Mouse (Mus musculus): ENCODE data around the gene Il20. TPM values are rescaled to one million over a fixed set of nuclear protein-coding genes. Genes with fewer than 3 reads are reported as not detected.
A peak's percentile ranks its signal among the peaks of the same experiment; 100 is the strongest.

The Il20 gene
- total and polyA plus RNA-seq, 2 experiments from 2014 or later: not detected

DNA sequence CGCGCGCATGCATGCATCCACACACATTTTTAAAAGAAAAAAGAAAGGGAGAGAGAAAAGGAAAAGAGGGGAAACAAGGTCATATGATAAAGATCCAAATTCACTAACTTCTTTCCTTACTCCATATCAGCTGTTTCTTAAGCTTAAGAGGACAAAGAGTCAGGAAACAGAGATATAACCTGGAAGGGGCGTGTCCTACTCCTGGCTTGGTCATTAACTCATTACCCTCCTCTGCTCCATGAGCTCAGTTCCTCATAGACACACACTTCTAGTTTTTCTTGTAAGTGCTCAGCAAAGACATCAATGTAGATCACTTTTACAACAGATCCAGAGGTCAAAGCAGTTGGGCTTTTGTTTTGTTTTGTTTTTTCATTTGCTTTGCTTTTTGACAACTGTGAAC lies 25.9 kb upstream of the Il20 start:
- H3K36me3 ChIP-seq (replicated peaks; ENCODE audit: control insufficient read depth, insufficient read depth, low read length): no peaks in the 10 kb centered on the region
- no peak overlapping the region for H3K27ac ChIP-seq (ENCODE audit: low read depth)
- TF ChIP-seq CTCF (IDR thresholded peaks at IDR 0.05; ENCODE audit: low read depth): no peak
- no peak for TF ChIP-seq EP300 (IDR thresholded peaks at IDR 0.05; ENCODE audit: low read depth)
- no peak overlapping the region for H3K9ac ChIP-seq (replicated peaks; ENCODE audit: low read depth, low read length)
- no peaks in the 10 kb centered on the region for H3K9me3 ChIP-seq (replicated peaks; ENCODE audit: control insufficient read depth, low read length)
- no peak overlapping the region for H3K4me3 ChIP-seq (ENCODE audit: low read depth, low read length)
- H3K4me1 ChIP-seq (ENCODE audit: control insufficient read depth, insufficient read depth): no peaks in the 10 kb centered on the region
- DNase-seq (ENCODE audit: low spot score) (no peak), ATAC-seq (ENCODE audit: insufficient read depth, low read depth) (no peak)
- no peak overlapping the region for H3K4me2 ChIP-seq (ENCODE audit: low read depth, low read length)
- H3K27me3 ChIP-seq (ENCODE audit: control insufficient read depth, insufficient read depth, low read length): no peaks in the 10 kb centered on the region
- 85% methylated on average over 4 of the region's 4 CpGs for WGBS

DNA sequence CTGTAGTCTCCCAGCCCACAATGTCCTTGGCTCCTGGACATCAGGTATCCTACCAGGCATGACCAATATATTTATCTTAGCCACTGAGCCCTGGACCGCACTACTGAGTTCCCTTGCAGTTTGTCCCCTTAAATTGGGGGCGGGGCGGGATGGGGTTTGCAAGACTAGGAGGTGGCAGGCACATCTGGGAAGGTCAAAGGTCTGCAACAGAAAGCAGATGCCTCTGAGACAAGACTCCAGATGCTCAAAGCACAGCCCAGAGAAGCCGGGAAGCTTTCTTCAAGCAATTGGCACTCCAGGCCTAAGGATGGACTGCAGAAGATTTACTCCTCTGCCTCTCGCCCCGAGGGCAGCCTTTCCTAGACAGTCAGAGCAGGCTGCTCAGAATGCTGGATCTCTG lies 25.1 kb upstream of the Il20 start:
- WGBS: 69% methylated on average over 6 of the region's 6 CpGs
- Histone ChIP-seq H3K9ac (replicated peaks; ENCODE audit: low read depth, low read length) (no peak overlapping the region), H3K4me1 (ENCODE audit: control insufficient read depth, insufficient read depth) (no peaks in the 10 kb centered on the region), H3K27ac (ENCODE audit: low read depth) (no peak overlapping the region), H3K9me3 (replicated peaks; ENCODE audit: control insufficient read depth, low read length) (no peaks in the 10 kb centered on the region), H3K27me3 (ENCODE audit: control insufficient read depth, insufficient read depth, low read length) (no peaks in the 10 kb centered on the region), H3K4me2 (ENCODE audit: low read depth, low read length) (no peak overlapping the region), H3K4me3 (ENCODE audit: low read depth, low read length) (no peak overlapping the region), H3K36me3 (replicated peaks; ENCODE audit: control insufficient read depth, insufficient read depth, low read length) (no peaks in the 10 kb centered on the region)
- DNase-seq (ENCODE audit: low spot score): no peak
- TF ChIP-seq EP300 (IDR thresholded peaks at IDR 0.05; ENCODE audit: low read depth) (no peak), CTCF (IDR thresholded peaks at IDR 0.05; ENCODE audit: low read depth) (no peak)
- no peak for ATAC-seq (ENCODE audit: insufficient read depth, low read depth)

DNA sequence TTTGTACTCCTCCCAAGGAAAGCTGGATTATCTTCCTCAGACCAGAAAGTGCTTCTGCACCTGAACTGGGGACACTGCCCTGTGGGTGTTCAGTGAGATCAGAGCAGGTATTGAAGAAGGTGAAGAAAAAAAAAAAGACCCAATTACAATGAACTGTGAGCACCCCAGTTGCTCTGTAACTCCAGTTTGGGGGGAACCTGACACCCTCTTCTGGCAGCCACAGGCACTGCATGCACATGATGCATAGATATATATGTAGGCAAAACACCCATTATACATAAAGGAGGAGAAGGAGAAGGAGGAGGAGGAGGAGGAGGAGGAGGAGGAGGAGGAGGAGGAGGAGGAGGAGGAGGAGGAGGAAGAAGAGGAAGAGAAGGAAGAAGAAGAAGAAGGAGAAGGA lies 15.2 kb upstream of the Il20 start:
- no peaks in the 10 kb centered on the region for H3K27me3 ChIP-seq (ENCODE audit: control insufficient read depth, insufficient read depth, low read length)
- ATAC-seq (ENCODE audit: insufficient read depth, low read depth): no peak
- no peak overlapping the region for H3K4me3 ChIP-seq (ENCODE audit: low read depth, low read length)
- no peak overlapping the region for H3K4me2 ChIP-seq (ENCODE audit: low read depth, low read length)
- no peak overlapping the region for H3K9ac ChIP-seq (replicated peaks; ENCODE audit: low read depth, low read length)
- DNase-seq (ENCODE audit: low spot score): no peak
- H3K36me3 ChIP-seq (replicated peaks; ENCODE audit: control insufficient read depth, insufficient read depth, low read length): no peaks in the 10 kb centered on the region
- TF ChIP-seq CTCF (IDR thresholded peaks at IDR 0.05; ENCODE audit: low read depth) (peak; percentile 11; the same call in 1 of the 2 replicates), EP300 (IDR thresholded peaks at IDR 0.05; ENCODE audit: low read depth) (no peak)
- no peaks in the 10 kb centered on the region for H3K9me3 ChIP-seq (replicated peaks; ENCODE audit: control insufficient read depth, low read length)
- H3K27ac ChIP-seq (ENCODE audit: low read depth): no peak overlapping the region
- no peaks in the 10 kb centered on the region for H3K4me1 ChIP-seq (ENCODE audit: control insufficient read depth, insufficient read depth)

DNA sequence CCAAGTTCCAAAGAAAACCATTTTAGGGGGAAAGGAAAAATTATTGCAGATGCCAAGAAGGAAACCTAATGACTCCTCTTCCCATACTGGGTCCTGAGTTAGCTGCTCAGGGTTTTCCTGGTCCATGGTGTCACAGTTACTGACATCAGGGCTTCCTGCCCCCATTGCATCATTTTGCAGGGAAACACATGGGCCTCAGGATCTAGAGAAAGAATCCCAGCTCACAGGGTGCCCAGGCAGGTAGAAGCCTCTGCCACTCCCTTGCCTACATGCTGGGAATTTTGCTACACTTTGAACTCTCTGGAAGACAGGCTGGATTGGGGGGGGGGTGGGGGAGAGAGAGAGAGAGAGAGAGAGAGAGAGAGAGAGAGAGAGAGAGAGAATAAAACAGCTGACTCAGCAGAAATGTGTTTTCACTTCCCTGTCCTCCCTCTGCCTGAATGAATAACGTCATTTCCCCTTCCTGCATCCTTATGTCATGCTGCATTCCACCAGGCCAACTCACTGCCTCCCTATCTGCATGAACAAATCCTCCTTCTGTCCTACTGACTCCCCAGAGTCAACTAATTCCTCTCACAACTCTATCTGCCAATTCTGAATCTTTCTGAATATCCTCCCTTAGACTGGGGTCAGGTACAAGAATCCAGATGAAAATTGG lies 7.2 kb upstream of the Il20 start:
- Histone ChIP-seq H3K27ac (ENCODE audit: low read depth) (no peak overlapping the region), H3K9me3 (replicated peaks; ENCODE audit: control insufficient read depth, low read length) (no peaks in the 10 kb centered on the region), H3K36me3 (replicated peaks; ENCODE audit: control insufficient read depth, insufficient read depth, low read length) (no peaks in the 10 kb centered on the region), H3K9ac (replicated peaks; ENCODE audit: low read depth, low read length) (no peak overlapping the region), H3K4me1 (ENCODE audit: control insufficient read depth, insufficient read depth) (no peaks in the 10 kb centered on the region), H3K4me3 (ENCODE audit: low read depth, low read length) (no peak overlapping the region), H3K4me2 (ENCODE audit: low read depth, low read length) (no peak overlapping the region), H3K27me3 (ENCODE audit: control insufficient read depth, insufficient read depth, low read length) (no peaks in the 10 kb centered on the region)
- no peak for TF ChIP-seq EP300 (IDR thresholded peaks at IDR 0.05; ENCODE audit: low read depth)
- TF ChIP-seq CTCF (IDR thresholded peaks at IDR 0.05; ENCODE audit: low read depth): no peak
- no peak for ATAC-seq (ENCODE audit: insufficient read depth, low read depth)
- peak; percentile 16 for DNase-seq (ENCODE audit: low spot score)
- WGBS: 23% methylated on average over 1 of the region's 1 CpGs

DNA sequence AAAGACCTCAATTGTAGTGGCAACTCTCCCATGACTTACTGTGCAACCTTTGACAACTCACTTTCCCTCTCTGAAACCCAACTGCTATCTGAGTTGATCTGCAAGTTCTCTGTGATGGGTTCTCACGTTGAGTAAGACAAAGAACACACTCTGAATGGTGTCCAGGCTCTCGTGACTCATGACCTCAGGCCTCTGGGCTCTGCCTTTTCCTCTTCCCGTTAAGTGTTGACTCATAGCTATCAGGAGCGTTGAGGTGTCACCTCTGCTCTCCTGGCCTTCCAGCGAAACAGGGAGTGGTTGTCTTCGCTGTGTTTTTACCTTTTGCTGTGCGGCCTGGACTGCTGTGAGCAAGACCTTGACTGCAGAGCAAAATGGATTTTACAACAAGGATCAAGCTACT lies 8.7 kb downstream of the Il20 start:
- H3K36me3 ChIP-seq (replicated peaks; ENCODE audit: control insufficient read depth, insufficient read depth, low read length): no peaks in the 10 kb centered on the region
- WGBS: 51% methylated on average over 7 of the region's 7 CpGs
- no peak overlapping the region for H3K27ac ChIP-seq (ENCODE audit: low read depth)
- no peak overlapping the region for H3K4me3 ChIP-seq (ENCODE audit: low read depth, low read length)
- H3K4me1 ChIP-seq (ENCODE audit: control insufficient read depth, insufficient read depth): no peaks in the 10 kb centered on the region
- DNase-seq (ENCODE audit: low spot score): no peak
- no peaks in the 10 kb centered on the region for H3K27me3 ChIP-seq (ENCODE audit: control insufficient read depth, insufficient read depth, low read length)
- H3K9me3 ChIP-seq (replicated peaks; ENCODE audit: control insufficient read depth, low read length): no peaks in the 10 kb centered on the region
- ATAC-seq (ENCODE audit: insufficient read depth, low read depth): no peak
- no peak overlapping the region for H3K4me2 ChIP-seq (ENCODE audit: low read depth, low read length)
- TF ChIP-seq CTCF (IDR thresholded peaks at IDR 0.05; ENCODE audit: low read depth): no peak
- TF ChIP-seq EP300 (IDR thresholded peaks at IDR 0.05; ENCODE audit: low read depth): no peak
- no peak overlapping the region for H3K9ac ChIP-seq (replicated peaks; ENCODE audit: low read depth, low read length)

DNA sequence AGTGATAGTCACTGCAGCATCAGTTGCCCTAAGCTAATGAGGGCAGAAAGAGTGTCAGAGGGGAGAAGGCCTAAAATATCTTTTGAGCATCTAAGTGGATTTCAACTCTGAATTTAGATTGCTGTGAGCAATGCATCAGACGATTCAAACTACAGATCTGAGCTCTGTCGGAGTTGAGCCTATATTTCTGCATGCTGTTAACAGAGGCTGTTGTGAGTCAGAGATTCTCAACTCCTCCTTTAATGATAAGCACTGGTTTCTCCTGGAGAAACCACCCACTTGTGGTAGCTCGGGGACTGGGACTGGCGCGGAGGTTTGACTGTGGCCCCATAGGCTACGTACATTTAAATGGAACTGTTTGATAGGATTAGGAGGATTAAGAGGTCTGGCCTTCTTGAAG lies 16.8 kb downstream of the Il20 start:
- WGBS: 55% methylated on average over 6 of the region's 6 CpGs
- H3K27me3 ChIP-seq (ENCODE audit: control insufficient read depth, insufficient read depth, low read length): no peaks in the 10 kb centered on the region
- no peak for ATAC-seq (ENCODE audit: insufficient read depth, low read depth)

More for the DNA sequence above, 16.8 kb downstream of the Il20 start:
- Histone ChIP-seq H3K4me1 (ENCODE audit: control insufficient read depth, insufficient read depth) (no peaks in the 10 kb centered on the region), H3K27ac (ENCODE audit: low read depth) (no peak overlapping the region), H3K9ac (replicated peaks; ENCODE audit: low read depth, low read length) (no peak overlapping the region), H3K4me2 (ENCODE audit: low read depth, low read length) (no peak overlapping the region), H3K36me3 (replicated peaks; ENCODE audit: control insufficient read depth, insufficient read depth, low read length) (no peaks in the 10 kb centered on the region), H3K9me3 (replicated peaks; ENCODE audit: control insufficient read depth, low read length) (no peaks in the 10 kb centered on the region), H3K4me3 (ENCODE audit: low read depth, low read length) (no peak overlapping the region)
- TF ChIP-seq CTCF (IDR thresholded peaks at IDR 0.05; ENCODE audit: low read depth): no peak
- no peak for TF ChIP-seq EP300 (IDR thresholded peaks at IDR 0.05; ENCODE audit: low read depth)
- DNase-seq (ENCODE audit: low spot score): no peak
